Mouse (Mus musculus) liver, adult 2 months (tissue): ENCODE measurements around the gene Hoxa5. TPM values are rescaled to one million over a fixed set of nuclear protein-coding genes. Genes with fewer than 3 reads are reported as not detected.

Experiments
- DNase-seq: peaks from one replicate; pipeline ENCODE4 v3.0.0-alpha.2; 2011; ENCODE audit warnings: low read depth, low spot score; ENCODE audit errors: extremely low read depth
- H3K27ac ChIP-seq: fragments of 200-500 bp; replicated peaks from 2 replicates; pipeline ENCODE4 v1.5.1; 2012; ENCODE audit warnings: low read depth, mild to moderate bottlenecking, control low read depth, inconsistent platforms, low read length; ENCODE audit not compliant: insufficient read depth
- H3K27me3 ChIP-seq: fragments of 200-500 bp; 2 replicates; pipeline ENCODE4 v1.6.1; 2012; ENCODE audit warnings: mild to moderate bottlenecking, moderate library complexity, low read length, inconsistent platforms; ENCODE audit not compliant: control insufficient read depth, insufficient read depth
- H3K36me3 ChIP-seq: fragments of 200-500 bp; 2 replicates; pipeline ENCODE4 v1.6.1; 2012; ENCODE audit warnings: low read length, inconsistent platforms; ENCODE audit not compliant: control insufficient read depth, insufficient read depth
- H3K4me1 ChIP-seq: fragments of 200-500 bp; 2 replicates; pipeline ENCODE4 v1.6.1; 2011; ENCODE audit warnings: low read length; ENCODE audit not compliant: control insufficient read depth, insufficient read depth
- H3K4me3 ChIP-seq: fragments of 200-500 bp; 2 replicates; pipeline ENCODE4 v1.5.1; 2011; ENCODE audit warnings: low read depth, mild to moderate bottlenecking, control low read depth, low read length, moderate library complexity; ENCODE audit not compliant: insufficient read depth
- H3K79me2 ChIP-seq: fragments of 200-500 bp; 2 replicates; pipeline ENCODE4 v1.6.1; 2012; ENCODE audit warnings: inconsistent platforms, mild to moderate bottlenecking, low read length, moderate library complexity; ENCODE audit not compliant: control insufficient read depth, insufficient read depth
- H3K9ac ChIP-seq: fragments of 200-500 bp; 2 replicates; pipeline ENCODE4 v1.6.1; 2012; ENCODE audit warnings: low read depth, mild to moderate bottlenecking, control low read depth, inconsistent platforms, low read length
- CTCF ChIP-seq: fragments of 200-500 bp; IDR thresholded peaks from 2 replicates; pipeline ENCODE4 v1.5.1; 2011; ENCODE audit warnings: low read depth, low read length, control low read depth
- POLR2A ChIP-seq: fragments of 200-500 bp; IDR thresholded peaks from 2 replicates; pipeline ENCODE4 v1.6.1; 2011; ENCODE audit warnings: low read length, control low read depth; ENCODE audit not compliant: insufficient read depth; ENCODE audit errors: extremely low read depth
- WGBS: fragments of 180-500 bp; shearing (Covaris S2); methylation state at CpG from one replicate; pipeline ENCODE4 v1.1.7; 2018; 5-methylcytosine and 5-hydroxymethylcytosine counted together
- polyA plus RNA-seq: library from polyadenylated mRNA; depleted of rRNA; stranded (reverse); fragments of >200 nt; gene quantifications from 2 replicates; pipeline ENCODE4 v1.2.3, GENCODE M21; 2012
- total RNA-seq: library from RNA; depleted of rRNA; stranded (reverse); fragments of >200 nt; gene quantifications from 2 replicates; pipeline ENCODE4 v1.2.3, GENCODE M21; 2014

Hoxa5 gene
- total and polyA plus RNA-seq, 2 experiments = 0.16 to 0.28 TPM

GRCm38 (mm10) chr6:52219234-52219942 is 15.0 kb upstream of the Hoxa5 start:
- no peaks in the 10 kb centered on the region for H3K79me2 ChIP-seq
- no peak for DNase-seq
- no peak overlapping the region for H3K27ac ChIP-seq
- H3K36me3 ChIP-seq = no peaks in the 10 kb centered on the region
- WGBS = 60% methylated on average over 9 of the region's 9 CpGs
- H3K9ac ChIP-seq = no peak overlapping the region
- peaks cover 3% of the 10 kb centered on the region; the same call in 1 of the 2 replicates for H3K4me1 ChIP-seq
- H3K4me3 ChIP-seq = no peak overlapping the region
- TF ChIP-seq POLR2A (no peak), CTCF (no peak)
- H3K27me3 ChIP-seq = peaks cover 44% of the 10 kb centered on the region

GRCm38 (mm10) chr6:52218643-52219215 is 14.3 kb upstream of the Hoxa5 start:
- H3K9ac ChIP-seq = no peak overlapping the region
- H3K4me1 ChIP-seq = peaks cover 3% of the 10 kb centered on the region; the same call in 1 of the 2 replicates
- H3K4me3 ChIP-seq = no peak overlapping the region
- H3K27ac ChIP-seq = no peak overlapping the region
- TF ChIP-seq CTCF (no peak), POLR2A (no peak)
- 27% methylated on average over 14 of the region's 14 CpGs for WGBS
- peaks cover 45% of the 10 kb centered on the region for H3K27me3 ChIP-seq
- H3K79me2 ChIP-seq = no peaks in the 10 kb centered on the region
- no peaks in the 10 kb centered on the region for H3K36me3 ChIP-seq
- no peak for DNase-seq

GRCm38 (mm10) chr6:52217895-52218642 is 13.7 kb upstream of the Hoxa5 start:
- H3K79me2 ChIP-seq = no peaks in the 10 kb centered on the region
- no peaks in the 10 kb centered on the region for H3K36me3 ChIP-seq
- TF ChIP-seq CTCF (no peak), POLR2A (no peak)
- no peak overlapping the region for H3K27ac ChIP-seq
- WGBS = 18% methylated on average over 23 of the region's 23 CpGs
- H3K9ac ChIP-seq = no peak overlapping the region
- peaks cover 49% of the 10 kb centered on the region for H3K27me3 ChIP-seq
- no peak overlapping the region for H3K4me3 ChIP-seq
- no peak for DNase-seq
- H3K4me1 ChIP-seq = peaks cover 3% of the 10 kb centered on the region; the same call in 1 of the 2 replicates

GRCm38 (mm10) chr6:52217459-52217768 is 13.0 kb upstream of the Hoxa5 start:
- Histone ChIP-seq H3K27ac (no peak overlapping the region), H3K9ac (no peak overlapping the region), H3K79me2 (no peaks in the 10 kb centered on the region), H3K27me3 (peaks cover 51% of the 10 kb centered on the region), H3K4me3 (peak overlapping the region; percentile 19; the same call in 1 of the 2 replicates), H3K4me1 (peaks cover 3% of the 10 kb centered on the region; the same call in 1 of the 2 replicates), H3K36me3 (no peaks in the 10 kb centered on the region)
- DNase-seq = no peak
- WGBS = 2% methylated on average over 25 of the region's 25 CpGs
- TF ChIP-seq POLR2A = no peak
- no peak for TF ChIP-seq CTCF

- no peak overlapping the region; the same call in 1 of the 2 replicates for H3K4me3 ChIP-seq
- H3K27me3 ChIP-seq = peaks cover 53% of the 10 kb centered on the region
- TF ChIP-seq CTCF (no peak), POLR2A (no peak)
- H3K27ac ChIP-seq = no peak overlapping the region
- no peak for DNase-seq
- peaks cover 3% of the 10 kb centered on the region; the same call in 1 of the 2 replicates for H3K4me1 ChIP-seq
- no peaks in the 10 kb centered on the region for H3K36me3 ChIP-seq
- 6% methylated on average over 60 of the region's 60 CpGs for WGBS
- no peaks in the 10 kb centered on the region for H3K79me2 ChIP-seq
- H3K9ac ChIP-seq = no peak overlapping the region
These were observed 12.5 kb upstream of the Hoxa5 start for GRCm38 (mm10) chr6:52216691-52217458.
